Mouse (Mus musculus): Measurements from ENCODE around the gene Sh2d1b2. TPM values are rescaled to one million over a fixed set of nuclear protein-coding genes. Genes with fewer than 3 reads are reported as not detected.
A peak's percentile ranks its signal among the peaks of the same experiment; 100 is the strongest.
"Not testable (repeated sequence)": the region's sequence is repeated elsewhere in the genome, so short reads cannot be mapped to it uniquely, and the experiment has no call there.

The Sh2d1b2 gene
- polyA plus RNA-seq (2012; rRNA removed), result not detected in 2 replicates

DNA sequence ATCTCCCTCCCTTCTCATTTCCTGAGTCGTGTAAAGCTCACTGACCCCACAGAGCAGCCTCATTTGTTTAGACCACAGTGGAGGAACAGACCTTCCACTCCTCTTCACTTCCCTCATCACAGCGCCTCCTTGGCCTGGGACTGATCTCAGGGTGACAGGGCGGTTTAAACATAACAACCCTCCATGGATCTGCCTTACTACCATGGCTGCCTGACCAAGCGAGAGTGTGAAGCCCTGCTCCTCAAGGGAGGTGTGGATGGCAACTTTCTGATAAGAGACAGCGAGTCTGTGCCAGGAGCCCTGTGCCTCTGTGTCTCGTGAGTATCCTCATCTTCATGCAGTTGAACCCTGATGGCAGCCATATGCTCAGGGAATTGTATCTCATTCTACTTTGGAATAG is at the start of gene Sh2d1b2:
Gene Sh2d1b2, plus strand, starts transcription at position 62 of the 400 bp plus-strand sequence.
- DNase-seq (ENCODE audit: low read depth), result not testable (repeated sequence)

DNA sequence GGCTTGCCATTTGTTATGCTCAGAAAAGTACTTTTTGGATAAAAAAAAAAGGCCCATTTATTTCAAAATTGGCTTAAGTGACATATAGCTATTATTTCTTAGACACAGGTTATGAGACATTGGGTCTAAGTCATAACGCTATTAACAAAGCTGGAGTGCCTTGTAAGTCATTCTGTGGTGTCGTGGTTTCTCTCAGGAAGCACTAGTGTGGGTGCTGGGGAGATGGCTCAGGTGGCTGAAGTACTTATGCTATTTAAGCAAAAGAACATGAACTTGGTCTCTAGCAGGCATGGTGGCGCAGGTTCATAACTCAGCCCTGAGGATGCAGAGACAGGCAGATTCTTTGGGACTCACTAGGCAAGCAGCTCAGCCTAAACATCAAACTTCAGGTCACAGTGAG is 47.4 kb upstream of the Sh2d1b2 start:
- no peak for TF ChIP-seq CTCF (IDR thresholded peaks at IDR 0.05; ENCODE audit: borderline replicate concordance, extremely low read depth, insufficient read depth, insufficient read length)
- TF ChIP-seq POLR2A (IDR thresholded peaks at IDR 0.05; ENCODE audit: borderline replicate concordance, extremely low read depth, insufficient read depth, insufficient read length, poor library complexity, severe bottlenecking), result no peak
- no peak for DNase-seq (ENCODE audit: low read depth)

GRCm38 (mm10) chr1:170186531-170186930 is 46.0 kb upstream of the Sh2d1b2 start:
- no peak for TF ChIP-seq CTCF (IDR thresholded peaks at IDR 0.05; ENCODE audit: borderline replicate concordance, extremely low read depth, insufficient read depth, insufficient read length)
- TF ChIP-seq POLR2A (IDR thresholded peaks at IDR 0.05; ENCODE audit: borderline replicate concordance, extremely low read depth, insufficient read depth, insufficient read length, poor library complexity, severe bottlenecking), result no peak
- DNase-seq (ENCODE audit: low read depth), result no peak

DNA sequence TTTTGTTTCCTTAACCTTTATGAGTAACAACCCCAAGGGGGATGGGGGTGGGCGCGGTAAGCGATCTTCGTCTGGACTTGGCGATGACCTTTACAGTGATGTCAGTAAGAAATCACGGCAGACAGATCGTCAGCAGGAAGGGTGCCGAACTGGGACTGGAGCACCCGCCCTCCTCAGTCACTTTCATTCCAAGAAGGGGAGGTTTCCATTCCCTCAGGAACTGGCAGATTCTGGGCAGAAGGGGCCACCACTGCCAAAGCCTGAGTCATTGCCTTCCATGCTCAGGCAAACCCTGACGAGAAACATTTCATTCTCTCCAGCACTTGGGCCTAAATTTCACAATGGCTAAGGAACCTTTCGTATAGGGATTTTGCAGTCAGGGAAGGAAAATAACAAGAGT is 43.9 kb upstream of the Sh2d1b2 start:
- DNase-seq (ENCODE audit: low read depth), result no peak
- TF ChIP-seq POLR2A (IDR thresholded peaks at IDR 0.05; ENCODE audit: borderline replicate concordance, extremely low read depth, insufficient read depth, insufficient read length, poor library complexity, severe bottlenecking), result no peak
- TF ChIP-seq CTCF (IDR thresholded peaks at IDR 0.05; ENCODE audit: borderline replicate concordance, extremely low read depth, insufficient read depth, insufficient read length), result no peak

GRCm38 (mm10) chr1:170190225-170190624 is 42.3 kb upstream of the Sh2d1b2 start:
- no peak for TF ChIP-seq POLR2A (IDR thresholded peaks at IDR 0.05; ENCODE audit: borderline replicate concordance, extremely low read depth, insufficient read depth, insufficient read length, poor library complexity, severe bottlenecking)
- no peak for TF ChIP-seq CTCF (IDR thresholded peaks at IDR 0.05; ENCODE audit: borderline replicate concordance, extremely low read depth, insufficient read depth, insufficient read length)
- DNase-seq (ENCODE audit: low read depth), result no peak

DNA sequence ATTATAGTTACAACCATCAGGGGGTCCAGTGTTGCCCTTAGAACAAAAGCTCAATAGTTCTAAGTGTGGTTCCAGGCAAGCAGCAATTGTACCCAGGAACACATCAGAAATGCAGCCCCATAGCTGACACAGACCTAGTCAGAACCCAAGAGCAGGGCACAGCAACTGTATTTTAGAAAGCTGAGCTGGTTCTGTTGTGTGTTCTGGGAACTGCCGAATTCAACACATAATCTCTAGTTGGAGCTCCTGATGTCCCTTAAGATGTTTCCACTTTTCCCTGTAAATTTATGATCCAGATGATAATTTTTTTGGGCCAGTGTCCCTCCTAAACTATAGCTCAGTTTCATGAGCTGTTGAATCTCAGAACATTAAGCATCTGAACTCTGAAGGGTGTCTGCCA is 40.6 kb upstream of the Sh2d1b2 start:
- no peak for TF ChIP-seq POLR2A (IDR thresholded peaks at IDR 0.05; ENCODE audit: borderline replicate concordance, extremely low read depth, insufficient read depth, insufficient read length, poor library complexity, severe bottlenecking)
- no peak for TF ChIP-seq CTCF (IDR thresholded peaks at IDR 0.05; ENCODE audit: borderline replicate concordance, extremely low read depth, insufficient read depth, insufficient read length)

GRCm38 (mm10) chr1:170196211-170196610 is 36.3 kb upstream of the Sh2d1b2 start:
- DNase-seq (ENCODE audit: low read depth), result no peak
- TF ChIP-seq POLR2A (IDR thresholded peaks at IDR 0.05; ENCODE audit: borderline replicate concordance, extremely low read depth, insufficient read depth, insufficient read length, poor library complexity, severe bottlenecking) (no peak), CTCF (IDR thresholded peaks at IDR 0.05; ENCODE audit: borderline replicate concordance, extremely low read depth, insufficient read depth, insufficient read length) (no peak)

More for the DNA sequence above, 40.6 kb upstream of the Sh2d1b2 start:
- DNase-seq (ENCODE audit: low read depth), result no peak

DNA sequence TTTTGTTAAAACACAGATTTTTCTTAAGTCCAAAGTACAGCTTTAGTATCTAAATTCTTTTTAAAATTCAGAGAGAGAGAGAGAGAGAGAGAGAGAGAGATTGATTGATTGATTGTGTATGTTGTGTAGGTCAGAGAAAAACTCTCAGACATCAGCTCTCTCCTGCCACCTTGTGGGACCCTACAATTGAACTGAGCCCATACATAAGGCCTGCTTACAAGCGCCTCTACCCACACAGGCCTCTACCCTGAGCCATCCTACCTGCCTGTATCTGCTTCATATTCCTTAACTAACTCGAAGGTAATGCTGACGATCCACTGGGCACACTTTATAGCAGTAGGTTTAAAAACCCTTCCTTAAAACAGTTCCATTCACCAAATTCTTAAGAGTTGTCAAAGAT is 32.2 kb upstream of the Sh2d1b2 start:
- peak; percentile 62 for DNase-seq (ENCODE audit: low read depth)
- TF ChIP-seq CTCF (IDR thresholded peaks at IDR 0.05; ENCODE audit: borderline replicate concordance, extremely low read depth, insufficient read depth, insufficient read length) (peak; percentile 51; the same call in 1 of the 2 replicates), POLR2A (IDR thresholded peaks at IDR 0.05; ENCODE audit: borderline replicate concordance, extremely low read depth, insufficient read depth, insufficient read length, poor library complexity, severe bottlenecking) (no peak)

DNA sequence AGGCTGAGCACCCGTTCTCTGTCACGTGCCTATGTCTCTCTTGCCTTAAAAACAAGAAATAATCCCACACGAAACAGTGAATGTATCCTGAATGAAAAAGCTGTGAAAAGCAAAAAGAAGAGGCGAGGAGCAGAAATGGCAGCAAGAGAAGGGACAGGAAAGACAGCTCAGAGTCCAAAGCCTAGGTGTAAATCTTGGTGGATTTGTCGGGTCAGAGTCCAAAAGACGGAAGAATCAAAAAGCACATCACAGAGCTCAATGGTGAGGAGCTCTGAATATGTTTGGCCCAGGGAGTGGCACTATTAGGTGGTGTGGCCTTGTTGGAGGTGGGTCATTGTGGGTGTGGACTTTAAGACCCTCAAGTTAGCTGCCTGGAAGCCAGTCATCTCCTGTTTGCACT is 26.2 kb upstream of the Sh2d1b2 start:
- TF ChIP-seq CTCF (IDR thresholded peaks at IDR 0.05; ENCODE audit: borderline replicate concordance, extremely low read depth, insufficient read depth, insufficient read length) (no peak), POLR2A (IDR thresholded peaks at IDR 0.05; ENCODE audit: borderline replicate concordance, extremely low read depth, insufficient read depth, insufficient read length, poor library complexity, severe bottlenecking) (no peak)
- DNase-seq (ENCODE audit: low read depth), result no peak

- no peak for DNase-seq (ENCODE audit: low read depth)
- TF ChIP-seq POLR2A (IDR thresholded peaks at IDR 0.05; ENCODE audit: borderline replicate concordance, extremely low read depth, insufficient read depth, insufficient read length, poor library complexity, severe bottlenecking), result no peak
- no peak for TF ChIP-seq CTCF (IDR thresholded peaks at IDR 0.05; ENCODE audit: borderline replicate concordance, extremely low read depth, insufficient read depth, insufficient read length)
These were observed 19.2 kb upstream of the Sh2d1b2 start for GRCm38 (mm10) chr1:170213181-170213879.

GRCm38 (mm10) chr1:170214383-170214756 is 18.2 kb upstream of the Sh2d1b2 start:
- peak; percentile 14 for DNase-seq (ENCODE audit: low read depth)
- TF ChIP-seq POLR2A (IDR thresholded peaks at IDR 0.05; ENCODE audit: borderline replicate concordance, extremely low read depth, insufficient read depth, insufficient read length, poor library complexity, severe bottlenecking) (no peak), CTCF (IDR thresholded peaks at IDR 0.05; ENCODE audit: borderline replicate concordance, extremely low read depth, insufficient read depth, insufficient read length) (no peak)

- peak; percentile 95 for DNase-seq (ENCODE audit: low read depth)
- no peak for TF ChIP-seq CTCF (IDR thresholded peaks at IDR 0.05; ENCODE audit: borderline replicate concordance, extremely low read depth, insufficient read depth, insufficient read length)
- TF ChIP-seq POLR2A (IDR thresholded peaks at IDR 0.05; ENCODE audit: borderline replicate concordance, extremely low read depth, insufficient read depth, insufficient read length, poor library complexity, severe bottlenecking), result peak; percentile 84
These were observed 17.6 kb upstream of the Sh2d1b2 start, which contains the start of gene Uhmk1 for GRCm38 (mm10) chr1:170214757-170215522. Gene Uhmk1, minus strand, starts transcription at chr1:170215397.
